Mouse (Mus musculus) kidney, postnatal 0 days (tissue): Measurements from ENCODE around the gene Uchl4. TPM values are rescaled to one million over a fixed set of nuclear protein-coding genes. Genes with fewer than 3 reads are reported as not detected.

Experiments used
- ATAC-seq: fragments of 200-750 bp; cut with Nextera tagmentation; replicated peaks from 2 replicates; pipeline ENCODE4 v1.8.0; 2017; ENCODE audit warnings: low read depth, moderate number of reproducible peaks, moderate TSS enrichment, moderate library complexity; ENCODE audit not compliant: low FRiP score
- DNase-seq: peaks from one replicate; pipeline ENCODE4 v3.0.0-alpha.2; 2016; ENCODE audit warnings: low spot score
- H3K27ac ChIP-seq: fragments of 300-500 bp; sonication (generic); 2 replicates; pipeline ENCODE4 v1.5.1; 2014; ENCODE audit warnings: mild to moderate bottlenecking
- H3K27me3 ChIP-seq: fragments of 300-500 bp; sonication (generic); 2 replicates; pipeline ENCODE4 v1.6.1; 2014; ENCODE audit warnings: low read length, mixed read lengths; ENCODE audit not compliant: insufficient read depth
- H3K36me3 ChIP-seq: fragments of 300-500 bp; sonication (generic); 2 replicates; pipeline ENCODE4 v1.6.1; 2014; ENCODE audit warnings: low read length, mixed read lengths; ENCODE audit not compliant: insufficient read depth
- H3K4me1 ChIP-seq: fragments of 300-500 bp; sonication (generic); replicated peaks from 2 replicates; pipeline ENCODE4 v1.6.1; 2014; ENCODE audit warnings: antibody characterized with exemption, low read length, mixed read lengths; ENCODE audit not compliant: insufficient read depth
- H3K4me2 ChIP-seq: fragments of 300-500 bp; sonication (generic); 2 replicates; pipeline ENCODE4 v1.6.1; 2014; ENCODE audit warnings: mild to moderate bottlenecking, low read length, moderate library complexity, mixed read lengths
- H3K4me3 ChIP-seq: fragments of 300-500 bp; sonication (generic); replicated peaks from 2 replicates; pipeline ENCODE4 v1.5.1; 2014; ENCODE audit warnings: low read depth, low read length
- H3K9ac ChIP-seq: fragments of 300-500 bp; sonication (generic); 2 replicates; pipeline ENCODE4 v1.6.1; 2014; ENCODE audit warnings: low read depth, low read length
- H3K9me3 ChIP-seq: fragments of 300-500 bp; sonication (generic); replicated peaks from 2 replicates; pipeline ENCODE4 v1.6.1; 2016; ENCODE audit warnings: low read length, inconsistent platforms, mixed read lengths
- CTCF ChIP-seq: IDR thresholded peaks from 2 replicates; pipeline ENCODE4 v1.5.1; 2016; ENCODE audit warnings: antibody characterized with exemption, low read depth, mild to moderate bottlenecking, moderate library complexity
- WGBS: fragments of 180-500 bp; shearing (Covaris S2); extraction: QIAGEN DNeasy Blood & Tissue Kit; methylation state at CpG from one replicate; pipeline ENCODE4 v1.1.7; 2014; 5-methylcytosine and 5-hydroxymethylcytosine counted together
- microRNA-seq: library from miRNA; unstranded; fragments of <30 nt; microRNA quantifications from one replicate; pipeline ENCODE4, GENCODE M21; 2016
- polyA plus RNA-seq: library from polyadenylated mRNA; unstranded; fragments of >200 nt; fragmentation: Nextera tagmentation; extraction: Ambion mirVana; gene quantifications from 2 replicates; pipeline ENCODE4 v1.2.1, GENCODE M21; 2015

Uchl4 gene
- polyA plus RNA-seq, 1 experiment from 2014 or later = 1.3 TPM

DNA sequence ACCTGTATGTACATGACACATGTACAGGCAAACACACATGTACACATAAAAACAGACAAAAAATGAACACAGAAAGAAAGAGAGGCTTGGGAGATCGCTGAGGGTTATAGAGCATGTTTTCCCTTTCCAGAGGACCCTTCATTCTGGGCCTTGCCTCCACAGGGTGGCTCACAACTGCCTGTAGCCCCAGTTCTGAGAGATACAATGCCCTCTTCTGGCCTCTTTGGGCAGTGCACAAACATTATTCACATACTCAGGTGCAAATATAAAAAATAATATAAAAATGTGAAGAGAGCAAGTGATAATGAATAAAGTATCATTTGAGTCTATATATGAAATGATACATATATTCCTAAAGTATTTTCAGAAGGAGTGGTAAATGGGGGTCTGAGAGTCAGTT lies 39.9 kb downstream of the Uchl4 start:
- no peaks in the 10 kb centered on the region for H3K9me3 ChIP-seq
- H3K4me1 ChIP-seq = no peaks in the 10 kb centered on the region
- WGBS = 69% methylated on average over 1 of the region's 1 CpGs
- peak; percentile 52 for TF ChIP-seq CTCF
- H3K36me3 ChIP-seq = no peaks in the 10 kb centered on the region
- no peak overlapping the region for H3K27ac ChIP-seq
- H3K27me3 ChIP-seq = no peaks in the 10 kb centered on the region
- ATAC-seq = no peak
- no peak overlapping the region for H3K9ac ChIP-seq
- DNase-seq = no peak
- no peak overlapping the region for H3K4me3 ChIP-seq
- H3K4me2 ChIP-seq = no peak overlapping the region

GRCm38 (mm10) chr9:64277706-64278105 lies 42.7 kb downstream of the Uchl4 start:
- 68% methylated on average over 8 of the region's 8 CpGs for WGBS

GRCm38 (mm10) chr9:64278665-64279310 lies 43.8 kb downstream of the Uchl4 start:
- no peaks in the 10 kb centered on the region for H3K36me3 ChIP-seq
- WGBS = 92% methylated on average over 6 of the region's 6 CpGs
- peak; percentile 13; the same call in 1 of the 2 replicates for TF ChIP-seq CTCF

More at GRCm38 (mm10) chr9:64277706-64278105, 42.7 kb downstream of the Uchl4 start:
- H3K4me3 ChIP-seq = no peak overlapping the region
- no peaks in the 10 kb centered on the region for H3K36me3 ChIP-seq
- H3K27me3 ChIP-seq = no peaks in the 10 kb centered on the region
- DNase-seq (peak; percentile 78), ATAC-seq (no peak)
- H3K4me1 ChIP-seq = peaks cover 3% of the 10 kb centered on the region; the same call in 1 of the 2 replicates
- peak; percentile 85 for TF ChIP-seq CTCF
- H3K9ac ChIP-seq = no peak overlapping the region
- H3K4me2 ChIP-seq = no peak overlapping the region
- no peak overlapping the region for H3K27ac ChIP-seq
- no peaks in the 10 kb centered on the region for H3K9me3 ChIP-seq

DNA sequence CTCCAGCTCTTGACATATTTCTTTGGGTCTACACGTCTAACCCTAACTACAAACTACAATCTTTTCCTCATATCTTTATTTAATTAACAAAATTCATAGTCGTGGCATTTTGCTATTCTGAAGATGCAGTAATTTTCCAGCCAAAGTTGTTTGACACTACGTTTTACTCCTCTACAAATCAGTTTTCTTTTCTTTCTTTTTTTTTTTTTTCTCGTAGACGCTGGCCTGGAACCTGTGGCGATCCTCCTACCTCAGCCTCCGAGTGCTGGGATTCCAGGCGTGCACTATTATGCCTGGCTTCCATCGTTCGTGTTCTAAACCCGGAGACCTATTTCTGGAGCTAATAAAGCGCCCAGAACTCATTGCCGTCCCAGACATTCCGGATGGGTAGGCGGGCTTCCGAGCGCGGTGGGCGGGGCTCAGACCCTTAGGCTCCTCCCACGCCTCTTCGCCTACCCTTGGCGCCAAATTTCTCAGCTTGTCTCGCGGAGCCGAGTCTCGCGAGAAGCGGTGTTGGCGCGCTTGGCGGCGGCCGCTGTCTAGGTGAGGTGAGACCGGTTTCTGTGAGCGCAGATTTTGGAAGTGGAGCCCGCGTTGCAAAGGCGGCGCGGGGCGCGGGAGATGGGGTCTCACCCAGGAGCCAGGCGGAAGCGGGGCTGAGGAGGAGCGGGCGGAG lies 46.2 kb downstream of the Uchl4 start, which contains the start of gene Tipin:
Gene Tipin (plus strand): TSS at position 477 of the 676 bp plus-strand sequence.
- Histone ChIP-seq H3K9ac (peak within 1 kb of the TSS; percentile 74), H3K27me3 (no peaks in the 10 kb centered on the region), H3K36me3 (no peaks in the 10 kb centered on the region), H3K9me3 (no peaks in the 10 kb centered on the region), H3K27ac (peak within 1 kb of the TSS; percentile 79), H3K4me1 (peaks cover 5% of the 10 kb centered on the region; the same call in 1 of the 2 replicates), H3K4me2 (peak within 1 kb of the TSS; percentile 60), H3K4me3 (peak within 1 kb of the TSS; percentile 57)
- ATAC-seq = peak; percentile 92
- DNase-seq = peak; percentile 98
- TF ChIP-seq CTCF = no peak
- 1% methylated on average over 46 of the region's 46 CpGs for WGBS

More at GRCm38 (mm10) chr9:64278665-64279310, 43.8 kb downstream of the Uchl4 start:
- Histone ChIP-seq H3K9ac (no peak overlapping the region), H3K27ac (no peak overlapping the region), H3K4me2 (no peak overlapping the region), H3K9me3 (no peaks in the 10 kb centered on the region), H3K4me1 (peaks cover 5% of the 10 kb centered on the region; the same call in 1 of the 2 replicates), H3K27me3 (no peaks in the 10 kb centered on the region), H3K4me3 (no peak overlapping the region)
- ATAC-seq = no peak
- DNase-seq = no peak

- 0% methylated on average over 24 of the region's 24 CpGs for WGBS
- Histone ChIP-seq H3K36me3 (no peaks in the 10 kb centered on the region), H3K4me1 (peaks cover 5% of the 10 kb centered on the region; the same call in 1 of the 2 replicates), H3K27ac (peak overlapping the region; percentile 79), H3K27me3 (no peaks in the 10 kb centered on the region), H3K9ac (peak overlapping the region; percentile 74), H3K9me3 (no peaks in the 10 kb centered on the region), H3K4me2 (peak overlapping the region; percentile 60), H3K4me3 (peak overlapping the region; percentile 57)
- peak; percentile 88 for ATAC-seq
- DNase-seq = peak; percentile 67
- TF ChIP-seq CTCF = no peak
Measured at GRCm38 (mm10) chr9:64281781-64282178, 46.8 kb downstream of the Uchl4 start.

DNA sequence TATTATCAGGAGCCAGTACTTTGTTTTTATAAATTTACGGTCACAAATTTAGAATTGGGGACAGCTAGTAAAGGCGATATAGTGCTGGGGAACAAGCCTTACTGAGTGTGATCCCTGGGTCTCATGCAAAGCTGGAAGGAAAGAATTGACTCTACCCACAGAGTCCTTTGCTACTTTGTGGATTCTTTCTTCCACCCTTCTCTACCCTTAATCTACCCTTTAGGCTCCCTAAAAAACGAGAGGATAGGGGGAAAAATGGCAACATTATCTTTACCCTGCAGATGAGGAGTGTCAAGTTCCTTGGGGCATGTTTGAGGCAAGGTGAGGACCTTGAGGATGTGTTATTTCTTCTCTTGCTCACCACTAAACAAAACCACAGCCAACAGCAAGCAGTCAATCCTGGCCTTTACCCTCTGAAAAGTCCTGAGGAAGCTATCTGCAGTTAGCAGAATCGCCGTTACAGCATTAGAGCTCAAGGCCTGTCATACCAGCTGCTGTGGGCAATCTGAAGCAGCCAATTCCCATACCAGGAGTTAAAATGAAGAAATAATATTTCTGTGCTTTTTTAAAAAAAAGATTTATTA lies 47.5 kb downstream of the Uchl4 start:
- Histone ChIP-seq H3K4me1 (peaks cover 5% of the 10 kb centered on the region; the same call in 1 of the 2 replicates), H3K27me3 (no peaks in the 10 kb centered on the region), H3K9me3 (no peaks in the 10 kb centered on the region), H3K4me2 (peak overlapping the region; percentile 60), H3K27ac (no peak overlapping the region), H3K4me3 (peak overlapping the region; percentile 57), H3K9ac (peak overlapping the region; percentile 74), H3K36me3 (no peaks in the 10 kb centered on the region)
- no peak for DNase-seq
- TF ChIP-seq CTCF = no peak
- WGBS = 35% methylated on average over 5 of the region's 5 CpGs
- no peak for ATAC-seq

Small RNA genes lying within 50 kb of the gene (microRNA-seq; reads per million reads assigned to microRNA genes)
- gene Gm24106 = not detected

Other genes with a start within 250 kb of the Uchl4 start
- gene Smad6, start 213.1 kb upstream of the Uchl4 start, polyA plus RNA-seq = 7.2 and 10.6 TPM in 2 replicates
- gene Lctl, start 118.1 kb upstream of the Uchl4 start, polyA plus RNA-seq = 0.23 and 0.29 TPM in 2 replicates
- 7.5 and 8.6 TPM in 2 replicates for gene Zwilch, start 62.1 kb upstream of the Uchl4 start, polyA plus RNA-seq
- 1,162 and 1,196 TPM in 2 replicates for gene Rpl4, start 61.8 kb upstream of the Uchl4 start, polyA plus RNA-seq
- gene Snapc5, start 55.9 kb upstream of the Uchl4 start, polyA plus RNA-seq = 25.8 and 29.6 TPM in 2 replicates
- gene Map2k1, start 18.4 kb downstream of the Uchl4 start, polyA plus RNA-seq = 81.6 and 82.7 TPM in 2 replicates
- 168 and 193 TPM in 2 replicates for gene Tipin, start 46.4 kb downstream of the Uchl4 start, polyA plus RNA-seq
- gene Dis3l, start 106.1 kb downstream of the Uchl4 start, polyA plus RNA-seq = 13.9 and 14.5 TPM in 2 replicates
- 2.5 and 2.6 TPM in 2 replicates for gene Megf11, start 150.4 kb downstream of the Uchl4 start, polyA plus RNA-seq